Mouse (Mus musculus): ENCODE results near the gene Mthfd1l. TPM values are rescaled to one million over a fixed set of nuclear protein-coding genes. Genes with fewer than 3 reads are reported as not detected.
"Not testable (repeated sequence)": the region's sequence is repeated elsewhere in the genome, so short reads cannot be mapped to it uniquely, and the experiment has no call there.

The Mthfd1l gene
- total and polyA plus RNA-seq, 3 experiments, result 53.4 to 237 (median 89.6) TPM

- ATAC-seq (ENCODE audit: extremely low read depth, insufficient number of reproducible peaks, low FRiP score, poor library complexity, severe bottlenecking) (no peak), DNase-seq (ENCODE audit: low spot score) (no peak)
- H3K4me1 ChIP-seq (ENCODE audit: insufficient read depth, low read depth, low read length), result peaks cover 2% of the 10 kb centered on the region; the same call in 1 of the 2 replicates
- H3K9me3 ChIP-seq (replicated peaks), result no peaks in the 10 kb centered on the region
- H3K4me3 ChIP-seq (ENCODE audit: low read depth, low read length), result no peak overlapping the region
- no peaks in the 10 kb centered on the region for H3K27me3 ChIP-seq (ENCODE audit: insufficient read depth, low read length)
- TF ChIP-seq TAL1 (conservative IDR thresholded peaks at IDR 0.05; ENCODE audit: low read depth, low read length) (no peak), GATA1 (IDR thresholded peaks at IDR 0.05; ENCODE audit: borderline replicate concordance, low read length) (no peak), CTCF (IDR thresholded peaks at IDR 0.05; ENCODE audit: low read depth, low read length) (no peak), POLR2AphosphoS5 (IDR thresholded peaks at IDR 0.05; ENCODE audit: insufficient replicate concordance, low read depth, low read length) (no peak), GATA2 (IDR thresholded peaks at IDR 0.05; ENCODE audit: borderline replicate concordance, low read depth, low read length) (no peak)
- peaks cover 86% of the 10 kb centered on the region for H3K36me3 ChIP-seq (replicated peaks)
These were observed 96.4 kb downstream of the Mthfd1l start for GRCm38 (mm10) chr10:4069258-4069826.

GRCm38 (mm10) chr10:4070061-4070460, 97.1 kb downstream of the Mthfd1l start:
- Histone ChIP-seq H3K36me3 (replicated peaks) (peaks cover 84% of the 10 kb centered on the region), H3K27me3 (ENCODE audit: insufficient read depth, low read length) (no peaks in the 10 kb centered on the region), H3K4me3 (ENCODE audit: low read depth, low read length) (no peak overlapping the region), H3K9me3 (replicated peaks) (no peaks in the 10 kb centered on the region), H3K4me1 (ENCODE audit: insufficient read depth, low read depth, low read length) (no peaks in the 10 kb centered on the region)
- no peak for TF ChIP-seq CTCF (IDR thresholded peaks at IDR 0.05; ENCODE audit: low read depth, low read length)
- no peak for TF ChIP-seq GATA1 (IDR thresholded peaks at IDR 0.05; ENCODE audit: borderline replicate concordance, low read length)
- TF ChIP-seq POLR2AphosphoS5 (IDR thresholded peaks at IDR 0.05; ENCODE audit: insufficient replicate concordance, low read depth, low read length), result no peak
- no peak for TF ChIP-seq TAL1 (conservative IDR thresholded peaks at IDR 0.05; ENCODE audit: low read depth, low read length)
- TF ChIP-seq GATA2 (IDR thresholded peaks at IDR 0.05; ENCODE audit: borderline replicate concordance, low read depth, low read length), result no peak
- ATAC-seq (ENCODE audit: extremely low read depth, insufficient number of reproducible peaks, low FRiP score, poor library complexity, severe bottlenecking) (no peak), DNase-seq (ENCODE audit: low spot score) (no peak)

GRCm38 (mm10) chr10:4071069-4071844, 98.3 kb downstream of the Mthfd1l start:
- H3K36me3 ChIP-seq (replicated peaks), result peaks cover 83% of the 10 kb centered on the region
- ATAC-seq (ENCODE audit: extremely low read depth, insufficient number of reproducible peaks, low FRiP score, poor library complexity, severe bottlenecking), result no peak

GRCm38 (mm10) chr10:4071845-4072345, 99.0 kb downstream of the Mthfd1l start:
- no peaks in the 10 kb centered on the region for H3K9me3 ChIP-seq (replicated peaks)
- no peaks in the 10 kb centered on the region for H3K4me1 ChIP-seq (ENCODE audit: insufficient read depth, low read depth, low read length)
- peaks cover 85% of the 10 kb centered on the region for H3K36me3 ChIP-seq (replicated peaks)
- H3K4me3 ChIP-seq (ENCODE audit: low read depth, low read length), result no peak overlapping the region
- TF ChIP-seq CTCF (IDR thresholded peaks at IDR 0.05; ENCODE audit: low read depth, low read length), result no peak
- TF ChIP-seq POLR2AphosphoS5 (IDR thresholded peaks at IDR 0.05; ENCODE audit: insufficient replicate concordance, low read depth, low read length), result no peak
- no peak for TF ChIP-seq TAL1 (conservative IDR thresholded peaks at IDR 0.05; ENCODE audit: low read depth, low read length)
- TF ChIP-seq GATA1 (IDR thresholded peaks at IDR 0.05; ENCODE audit: borderline replicate concordance, low read length), result no peak
- no peak for TF ChIP-seq GATA2 (IDR thresholded peaks at IDR 0.05; ENCODE audit: borderline replicate concordance, low read depth, low read length)
- no peaks in the 10 kb centered on the region for H3K27me3 ChIP-seq (ENCODE audit: insufficient read depth, low read length)
- ATAC-seq (ENCODE audit: extremely low read depth, insufficient number of reproducible peaks, low FRiP score, poor library complexity, severe bottlenecking) (no peak), DNase-seq (ENCODE audit: low spot score) (no peak)

More at GRCm38 (mm10) chr10:4071069-4071844, 98.3 kb downstream of the Mthfd1l start:
- no peak for DNase-seq (ENCODE audit: low spot score)
- Histone ChIP-seq H3K9me3 (replicated peaks) (no peaks in the 10 kb centered on the region), H3K4me1 (ENCODE audit: insufficient read depth, low read depth, low read length) (no peaks in the 10 kb centered on the region), H3K4me3 (ENCODE audit: low read depth, low read length) (no peak overlapping the region), H3K27me3 (ENCODE audit: insufficient read depth, low read length) (no peaks in the 10 kb centered on the region)
- TF ChIP-seq POLR2AphosphoS5 (IDR thresholded peaks at IDR 0.05; ENCODE audit: insufficient replicate concordance, low read depth, low read length) (no peak), CTCF (IDR thresholded peaks at IDR 0.05; ENCODE audit: low read depth, low read length) (no peak), TAL1 (conservative IDR thresholded peaks at IDR 0.05; ENCODE audit: low read depth, low read length) (no peak), GATA2 (IDR thresholded peaks at IDR 0.05; ENCODE audit: borderline replicate concordance, low read depth, low read length) (no peak)

- DNase-seq (ENCODE audit: low spot score); H3K27me3 ChIP-seq (ENCODE audit: insufficient read depth, low read length); H3K4me1 ChIP-seq (ENCODE audit: insufficient read depth, low read depth, low read length); ATAC-seq (ENCODE audit: extremely low read depth, insufficient number of reproducible peaks, low FRiP score, poor library complexity, severe bottlenecking); H3K9me3 ChIP-seq (replicated peaks); H3K4me3 ChIP-seq (ENCODE audit: low read depth, low read length): not testable (repeated sequence)
- peaks cover 85% of the 10 kb centered on the region for H3K36me3 ChIP-seq (replicated peaks)
These were observed 99.6 kb downstream of the Mthfd1l start for GRCm38 (mm10) chr10:4072491-4072890.

GRCm38 (mm10) chr10:4078220-4078840, 105.4 kb downstream of the Mthfd1l start:
- H3K36me3 ChIP-seq (replicated peaks), result peaks cover 89% of the 10 kb centered on the region
- no peaks in the 10 kb centered on the region for H3K9me3 ChIP-seq (replicated peaks)
- DNase-seq (ENCODE audit: low spot score) (no peak), ATAC-seq (ENCODE audit: extremely low read depth, insufficient number of reproducible peaks, low FRiP score, poor library complexity, severe bottlenecking) (no peak)
- H3K4me3 ChIP-seq (ENCODE audit: low read depth, low read length), result no peak overlapping the region
- H3K4me1 ChIP-seq (ENCODE audit: insufficient read depth, low read depth, low read length), result no peaks in the 10 kb centered on the region
- no peaks in the 10 kb centered on the region for H3K27me3 ChIP-seq (ENCODE audit: insufficient read depth, low read length)
- TF ChIP-seq CTCF (IDR thresholded peaks at IDR 0.05; ENCODE audit: low read depth, low read length) (no peak), POLR2AphosphoS5 (IDR thresholded peaks at IDR 0.05; ENCODE audit: insufficient replicate concordance, low read depth, low read length) (no peak), GATA1 (IDR thresholded peaks at IDR 0.05; ENCODE audit: borderline replicate concordance, low read length) (no peak), TAL1 (conservative IDR thresholded peaks at IDR 0.05; ENCODE audit: low read depth, low read length) (no peak), GATA2 (IDR thresholded peaks at IDR 0.05; ENCODE audit: borderline replicate concordance, low read depth, low read length) (no peak)
